Mouse (Mus musculus) spleen, adult 18-20 months (tissue): ENCODE results near the gene Slc16a9.
"Not testable (repeated sequence)": the region's sequence is repeated elsewhere in the genome, so short reads cannot be mapped to it uniquely, and the experiment has no call there.

Source experiments
- DNase-seq, 2 experiments: peaks; one replicate each; pipeline ENCODE4 v3.0.0; 2022; ENCODE audit warnings: mixed read lengths in 2 of 2

Slc16a9 gene

GRCm38 (mm10) chr10:70244921-70245558 lies at the start of gene Slc16a9:
Slc16a9 (plus strand) TSS chr10:70245100.
- DNase-seq = peak in 1 of 2 experiments; percentile 26

- no peak for DNase-seq
These were observed 49.6 kb upstream of the Slc16a9 start for GRCm38 (mm10) chr10:70195279-70195678.

- no peak for DNase-seq
These were observed 49.1 kb upstream of the Slc16a9 start for GRCm38 (mm10) chr10:70195786-70196185.

- DNase-seq = no peak
These were observed 48.2 kb upstream of the Slc16a9 start for GRCm38 (mm10) chr10:70196666-70197065.

- no peak for DNase-seq
These were observed 47.3 kb upstream of the Slc16a9 start for GRCm38 (mm10) chr10:70197601-70198000.

GRCm38 (mm10) chr10:70198012-70198411 lies 46.9 kb upstream of the Slc16a9 start:
- no peak for DNase-seq

- no peak for DNase-seq
These were observed 45.9 kb upstream of the Slc16a9 start for GRCm38 (mm10) chr10:70198951-70199463.

GRCm38 (mm10) chr10:70199466-70200210 lies 45.3 kb upstream of the Slc16a9 start:
- DNase-seq = no peak

GRCm38 (mm10) chr10:70200889-70201500 lies 43.9 kb upstream of the Slc16a9 start:
- no peak for DNase-seq

GRCm38 (mm10) chr10:70204505-70205399 lies 40.1 kb upstream of the Slc16a9 start, which contains the start of gene Mrln:
Mrln (plus strand) TSS chr10:70204664.
- no peak for DNase-seq

- no peak for DNase-seq
These were observed 33.6 kb upstream of the Slc16a9 start for GRCm38 (mm10) chr10:70211281-70211680.

GRCm38 (mm10) chr10:70220971-70221370 lies 23.9 kb upstream of the Slc16a9 start:
- no peak for DNase-seq

GRCm38 (mm10) chr10:70222231-70222630 lies 22.7 kb upstream of the Slc16a9 start:
- not testable (repeated sequence) for DNase-seq

- DNase-seq = no peak
These were observed 20.3 kb upstream of the Slc16a9 start for GRCm38 (mm10) chr10:70224571-70224970.

GRCm38 (mm10) chr10:70225760-70226159 lies 19.1 kb upstream of the Slc16a9 start:
- no peak for DNase-seq

GRCm38 (mm10) chr10:70226608-70227007 lies 18.3 kb upstream of the Slc16a9 start:
- DNase-seq = no peak

GRCm38 (mm10) chr10:70230352-70230751 lies 14.5 kb upstream of the Slc16a9 start:
- no peak for DNase-seq

GRCm38 (mm10) chr10:70237936-70238335 lies 7.0 kb upstream of the Slc16a9 start:
- no peak for DNase-seq

GRCm38 (mm10) chr10:70242751-70243444 lies 2.0 kb upstream of the Slc16a9 start:
- no peak for DNase-seq

- no peak for DNase-seq
These were observed 652 bp downstream of the Slc16a9 start for GRCm38 (mm10) chr10:70245559-70245945.

- no peak for DNase-seq
These were observed 1.2 kb downstream of the Slc16a9 start for GRCm38 (mm10) chr10:70246076-70246475.

GRCm38 (mm10) chr10:70250354-70250753 lies 5.5 kb downstream of the Slc16a9 start:
- no peak for DNase-seq
